Mouse (Mus musculus) layer of hippocampus, adult 8-10 months (tissue): ENCODE measurements at regions not wholly inside any gene's neighbourhood (a gene's known extent, or its start where the extent isn't known, plus 50 kb on each side); places are given as distances from the start of the nearest gene placed in this dataset.

ENCODE experiments used
- DNase-seq, 2 experiments: peaks; one replicate each; pipeline ENCODE4 v3.0.0; 2022; ENCODE audit warnings: low spot score in 2 of 2

DNA sequence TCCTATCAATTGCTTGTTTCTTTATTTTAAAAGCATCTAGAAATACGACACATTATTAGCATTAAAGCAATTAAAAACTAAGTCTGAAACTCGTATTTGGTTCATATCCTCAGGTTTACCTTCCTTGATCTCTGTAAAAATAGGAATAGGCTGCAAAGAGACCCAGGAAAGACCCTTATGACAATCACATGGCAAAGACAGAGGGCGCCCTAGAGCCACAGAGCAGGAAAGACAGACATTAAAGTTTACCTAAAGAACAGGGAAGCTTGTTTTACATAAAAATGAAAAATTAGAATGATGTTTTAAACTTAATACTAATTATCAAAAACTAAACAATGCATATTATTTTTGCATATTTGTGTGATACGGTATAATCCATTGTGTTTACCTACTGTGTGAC is 153.2 kb downstream of the Usp25 start:
- peak in 1 of 2 experiments; percentile 19 for DNase-seq

DNA sequence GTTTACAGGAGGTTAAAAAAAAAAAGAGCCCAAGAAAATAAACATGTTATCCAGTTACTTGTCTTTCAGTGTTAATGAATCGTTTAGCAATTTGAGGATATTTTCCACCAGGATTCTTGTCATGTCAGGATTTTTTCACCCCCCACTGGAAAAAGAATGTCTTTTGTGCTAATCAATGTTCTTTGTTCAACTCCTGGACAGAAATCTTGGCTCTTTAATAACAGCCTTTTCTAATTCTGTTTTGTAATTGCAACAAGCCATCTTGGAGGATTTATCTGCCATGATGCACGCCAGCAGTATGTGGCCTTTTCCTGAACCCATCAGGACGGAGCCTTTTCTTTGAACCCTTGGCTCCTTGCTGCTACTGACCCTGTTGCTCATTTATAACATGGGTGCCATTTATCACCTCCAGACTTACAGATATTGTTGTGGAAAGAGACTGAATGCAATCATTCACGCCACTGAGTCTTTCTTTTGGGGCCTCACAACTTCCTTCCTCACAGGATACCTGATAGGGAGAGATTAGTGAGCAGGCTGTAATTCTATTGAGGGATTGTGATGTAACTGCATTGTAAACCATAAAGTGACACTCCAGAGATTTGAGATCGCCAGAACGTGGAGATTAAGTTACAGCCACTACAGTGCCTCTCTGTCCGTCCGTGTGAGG is 159.7 kb downstream of the Usp25 start:
- DNase-seq: no peak

DNA sequence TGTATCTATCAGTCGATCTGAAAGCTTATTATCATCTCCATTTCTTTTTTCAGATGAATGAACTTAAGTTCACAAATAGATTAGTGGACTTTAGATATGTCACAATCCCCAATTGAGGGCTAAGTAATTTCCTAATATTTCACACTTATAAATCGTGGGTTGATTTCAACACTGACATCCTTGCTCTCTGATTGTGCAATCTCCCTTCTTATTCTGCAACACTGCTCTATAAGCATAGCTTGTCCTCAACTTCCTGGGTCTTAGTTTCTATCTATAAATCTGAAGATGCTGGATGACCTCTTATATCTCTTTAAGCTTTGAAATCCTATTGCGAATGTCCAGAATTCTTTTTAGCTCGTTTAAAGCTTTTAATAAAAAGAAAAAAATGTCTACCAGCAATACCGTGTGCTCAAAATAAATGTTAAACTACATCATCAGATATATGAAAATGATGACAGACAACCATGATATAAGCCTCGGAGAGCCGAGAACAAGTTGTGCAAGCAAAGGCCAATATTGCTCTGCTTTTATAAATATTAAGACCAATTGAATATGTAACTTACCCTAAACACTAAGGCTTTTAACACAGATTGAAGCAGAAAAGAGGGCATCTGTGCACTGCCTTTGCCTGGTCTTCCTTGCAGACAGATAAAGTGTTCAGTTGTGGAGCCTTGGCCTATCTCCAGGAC is 161.4 kb downstream of the Usp25 start:
- no peak for DNase-seq

DNA sequence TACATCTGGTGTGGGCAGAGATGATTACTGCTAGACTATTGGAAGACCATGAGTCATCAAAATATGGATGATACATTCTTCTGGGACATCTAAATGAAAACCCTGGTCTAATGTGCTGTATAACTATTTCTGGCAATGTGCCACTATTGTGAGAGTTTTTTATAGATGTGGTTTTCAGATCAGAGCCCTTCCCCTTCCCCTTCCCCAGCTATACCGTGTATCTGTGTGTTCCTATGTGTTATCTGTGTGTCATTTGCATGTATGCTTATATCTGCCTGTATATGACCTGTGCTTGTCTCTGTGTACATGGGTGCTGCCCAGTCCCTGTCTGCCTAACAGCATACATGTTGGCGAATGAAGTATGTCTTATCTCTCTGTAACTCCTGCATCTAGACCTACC is 167.5 kb downstream of the Usp25 start:
- no peak for DNase-seq
